Mouse (Mus musculus) forebrain, embryonic 16.5 days (tissue): Measurements from ENCODE around the gene Tm2d1. TPM values are rescaled to one million over a fixed set of nuclear protein-coding genes. Genes with fewer than 3 reads are reported as not detected.

Experiments
- ATAC-seq: fragments of 200-750 bp; cut with Nextera tagmentation; 2 replicates; pipeline ENCODE4 v1.8.0; 2017; ENCODE audit warnings: mild to moderate bottlenecking, moderate library complexity
- H3K27ac ChIP-seq: fragments of 300-500 bp; sonication (generic); 2 replicates; pipeline ENCODE4 v1.5.1; 2014; ENCODE audit warnings: low read length, control low read depth
- H3K27me3 ChIP-seq: fragments of 300-500 bp; sonication (generic); replicated peaks from 2 replicates; pipeline ENCODE4 v1.6.1; 2014; ENCODE audit warnings: low read length; ENCODE audit not compliant: control insufficient read depth, insufficient read depth
- H3K36me3 ChIP-seq: fragments of 300-500 bp; sonication (generic); 2 replicates; pipeline ENCODE4 v1.6.1; 2014; ENCODE audit not compliant: control insufficient read depth, insufficient read depth
- H3K4me1 ChIP-seq: fragments of 300-500 bp; sonication (generic); replicated peaks from 2 replicates; pipeline ENCODE4 v1.6.1; 2014; ENCODE audit warnings: low read length; ENCODE audit not compliant: control insufficient read depth, insufficient read depth
- H3K4me2 ChIP-seq: fragments of 300-500 bp; sonication (generic); 2 replicates; pipeline ENCODE4 v1.6.1; 2014; ENCODE audit warnings: mild to moderate bottlenecking, low read length, control low read depth
- H3K4me3 ChIP-seq: fragments of 300-500 bp; sonication (generic); replicated peaks from 2 replicates; pipeline ENCODE4 v1.5.1; 2014; ENCODE audit warnings: mild to moderate bottlenecking, low read length, control low read depth
- H3K9ac ChIP-seq: fragments of 300-500 bp; sonication (generic); replicated peaks from 2 replicates; pipeline ENCODE4 v1.6.1; 2014; ENCODE audit warnings: low read depth, low read length, control low read depth
- H3K9me3 ChIP-seq: fragments of 300-500 bp; sonication (generic); 2 replicates; pipeline ENCODE4 v1.6.1; 2016; ENCODE audit warnings: low read length; ENCODE audit not compliant: control insufficient read depth
- WGBS: fragments of 180-500 bp; shearing (Covaris S2); extraction: QIAGEN DNeasy Blood & Tissue Kit; methylation state at CpG from one replicate; pipeline ENCODE4 v1.1.7; 2014; 5-methylcytosine and 5-hydroxymethylcytosine counted together
- polyA plus RNA-seq: library from polyadenylated mRNA; unstranded; fragments of >200 nt; fragmentation: Nextera tagmentation; extraction: Ambion mirVana; gene quantifications from 2 replicates; pipeline ENCODE4 v1.2.1, GENCODE M21; 2015

Gene Tm2d1
- polyA plus RNA-seq, 1 experiment from 2014 or later, result 112 TPM

GRCm38 (mm10) chr4:98337197-98337596, 45.9 kb downstream of the Tm2d1 start:
- Histone ChIP-seq H3K4me2 (no peak overlapping the region), H3K36me3 (no peaks in the 10 kb centered on the region), H3K27me3 (no peaks in the 10 kb centered on the region), H3K27ac (no peak overlapping the region), H3K9me3 (no peaks in the 10 kb centered on the region), H3K4me1 (peaks cover 6% of the 10 kb centered on the region; the same call in 1 of the 2 replicates), H3K9ac (no peak overlapping the region), H3K4me3 (no peak overlapping the region)
- WGBS, result 68% methylated on average over 5 of the region's 5 CpGs
- no peak for ATAC-seq

GRCm38 (mm10) chr4:98335726-98336125, 47.4 kb downstream of the Tm2d1 start:
- WGBS, result 86% methylated on average over 8 of the region's 8 CpGs
- ATAC-seq, result no peak

GRCm38 (mm10) chr4:98322223-98322622, 60.9 kb downstream of the Tm2d1 start:
- Histone ChIP-seq H3K36me3 (no peaks in the 10 kb centered on the region), H3K27ac (peak overlapping the region; percentile 93), H3K9me3 (peaks cover 6% of the 10 kb centered on the region; the same call in 1 of the 2 replicates), H3K4me1 (peaks cover 15% of the 10 kb centered on the region), H3K27me3 (no peaks in the 10 kb centered on the region), H3K4me3 (peak overlapping the region; percentile 44), H3K4me2 (peak overlapping the region; percentile 58), H3K9ac (peak overlapping the region; percentile 56)
- under 1% methylated on average over 29 of the region's 29 CpGs for WGBS
- peak; percentile 95 for ATAC-seq

More at GRCm38 (mm10) chr4:98335726-98336125, 47.4 kb downstream of the Tm2d1 start:
- no peak overlapping the region for H3K9ac ChIP-seq
- H3K9me3 ChIP-seq, result no peaks in the 10 kb centered on the region
- H3K36me3 ChIP-seq, result no peaks in the 10 kb centered on the region
- H3K4me1 ChIP-seq, result peaks cover 6% of the 10 kb centered on the region; the same call in 1 of the 2 replicates
- H3K4me2 ChIP-seq, result no peak overlapping the region
- no peak overlapping the region for H3K4me3 ChIP-seq
- H3K27ac ChIP-seq, result no peak overlapping the region
- H3K27me3 ChIP-seq, result no peaks in the 10 kb centered on the region

- peak overlapping the region; percentile 44 for H3K4me3 ChIP-seq
- no peaks in the 10 kb centered on the region for H3K36me3 ChIP-seq
- no peaks in the 10 kb centered on the region for H3K27me3 ChIP-seq
- WGBS, result 1% methylated on average over 18 of the region's 18 CpGs
- peaks cover 5% of the 10 kb centered on the region; the same call in 1 of the 2 replicates for H3K9me3 ChIP-seq
- peak overlapping the region; percentile 58 for H3K4me2 ChIP-seq
- ATAC-seq, result peak; percentile 81
- H3K27ac ChIP-seq, result peak overlapping the region; percentile 93
- peak overlapping the region; percentile 56 for H3K9ac ChIP-seq
- H3K4me1 ChIP-seq, result peaks cover 15% of the 10 kb centered on the region
Observed at GRCm38 (mm10) chr4:98321371-98322111, 61.6 kb downstream of the Tm2d1 start.

GRCm38 (mm10) chr4:98318769-98319168, 64.3 kb downstream of the Tm2d1 start:
- Histone ChIP-seq H3K9me3 (no peaks in the 10 kb centered on the region), H3K4me3 (no peak overlapping the region), H3K4me2 (no peak overlapping the region), H3K36me3 (no peaks in the 10 kb centered on the region), H3K9ac (no peak overlapping the region), H3K27me3 (no peaks in the 10 kb centered on the region), H3K4me1 (peaks cover 15% of the 10 kb centered on the region), H3K27ac (no peak overlapping the region)
- no peak for ATAC-seq
- 90% methylated on average over 3 of the region's 3 CpGs for WGBS

GRCm38 (mm10) chr4:98317149-98317548, 66.0 kb downstream of the Tm2d1 start:
- H3K27ac ChIP-seq, result no peak overlapping the region
- 87% methylated on average over 2 of the region's 2 CpGs for WGBS
- no peak overlapping the region for H3K4me3 ChIP-seq
- no peak for ATAC-seq
- H3K4me1 ChIP-seq, result peaks cover 11% of the 10 kb centered on the region
- no peak overlapping the region for H3K4me2 ChIP-seq
- no peaks in the 10 kb centered on the region for H3K9me3 ChIP-seq
- no peak overlapping the region for H3K9ac ChIP-seq
- H3K36me3 ChIP-seq, result no peaks in the 10 kb centered on the region
- H3K27me3 ChIP-seq, result no peaks in the 10 kb centered on the region

Other genes with a start within 250 kb of the Tm2d1 start
- 5.9 and 6.7 TPM in 2 replicates for gene Patj, start 12.5 kb upstream of the Tm2d1 start, polyA plus RNA-seq